Mouse (Mus musculus): ENCODE data around the gene Ylpm1. TPM values are rescaled to one million over a fixed set of nuclear protein-coding genes. Genes with fewer than 3 reads are reported as not detected.

The Ylpm1 gene
- polyA plus RNA-seq, 1 experiment = 139 TPM

- WGBS = 80% methylated on average over 7 of the region's 7 CpGs
- Histone ChIP-seq H3K4me3 (ENCODE audit: insufficient read depth, low read depth, low read length) (no peak overlapping the region), H3K4me1 (ENCODE audit: control insufficient read depth, insufficient read depth, low read length) (peaks cover 5% of the 10 kb centered on the region; the same call in 1 of the 2 replicates), H3K27ac (ENCODE audit: insufficient read depth, low read depth, low read length) (no peak overlapping the region)
- no peak for TF ChIP-seq CTCF (IDR thresholded peaks at IDR 0.05; ENCODE audit: insufficient read depth, low read depth, low read length)
These were observed 116.6 kb downstream of the Ylpm1 start for GRCm38 (mm10) chr12:85112550-85113251.

- Histone ChIP-seq H3K4me1 (ENCODE audit: control insufficient read depth, insufficient read depth, low read length) (peaks cover 5% of the 10 kb centered on the region; the same call in 1 of the 2 replicates), H3K4me3 (ENCODE audit: insufficient read depth, low read depth, low read length) (no peak overlapping the region), H3K27ac (ENCODE audit: insufficient read depth, low read depth, low read length) (no peak overlapping the region)
- 90% methylated on average over 3 of the region's 3 CpGs for WGBS
- no peak for TF ChIP-seq CTCF (IDR thresholded peaks at IDR 0.05; ENCODE audit: insufficient read depth, low read depth, low read length)
- TF ChIP-seq POLR2A (IDR thresholded peaks at IDR 0.05; ENCODE audit: insufficient read depth, low read depth, low read length) = no peak
These were observed 117.2 kb downstream of the Ylpm1 start for GRCm38 (mm10) chr12:85113337-85113736.

DNA sequence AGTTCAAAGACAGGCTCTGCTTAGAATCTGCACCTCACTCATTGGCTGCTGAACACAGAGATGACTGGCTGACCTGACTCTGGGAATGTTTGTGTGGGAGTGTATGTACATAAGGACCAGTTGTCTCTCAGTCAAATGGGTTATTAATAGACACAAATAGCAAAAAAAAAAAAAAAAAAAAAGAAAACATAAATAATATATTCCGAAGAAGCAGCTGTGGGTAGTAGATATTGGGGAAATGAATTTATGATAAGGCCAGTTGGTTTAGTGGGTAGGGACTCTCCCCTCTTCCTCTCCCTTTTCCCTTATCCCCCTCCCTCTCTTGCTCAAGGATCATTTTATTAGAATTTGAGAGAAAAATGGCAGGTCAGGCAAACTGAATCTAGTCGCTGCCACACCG is 117.8 kb downstream of the Ylpm1 start:
- Histone ChIP-seq H3K27ac (ENCODE audit: insufficient read depth, low read depth, low read length) (no peak overlapping the region), H3K4me1 (ENCODE audit: control insufficient read depth, insufficient read depth, low read length) (peaks cover 5% of the 10 kb centered on the region; the same call in 1 of the 2 replicates), H3K4me3 (ENCODE audit: insufficient read depth, low read depth, low read length) (no peak overlapping the region)
- 87% methylated on average over 3 of the region's 3 CpGs for WGBS
- TF ChIP-seq CTCF (IDR thresholded peaks at IDR 0.05; ENCODE audit: insufficient read depth, low read depth, low read length) (no peak), POLR2A (IDR thresholded peaks at IDR 0.05; ENCODE audit: insufficient read depth, low read depth, low read length) (no peak)

GRCm38 (mm10) chr12:85115678-85116077 is 119.6 kb downstream of the Ylpm1 start:
- TF ChIP-seq POLR2A (IDR thresholded peaks at IDR 0.05; ENCODE audit: insufficient read depth, low read depth, low read length) (no peak), CTCF (IDR thresholded peaks at IDR 0.05; ENCODE audit: insufficient read depth, low read depth, low read length) (no peak)
- H3K4me3 ChIP-seq (ENCODE audit: insufficient read depth, low read depth, low read length) = no peak overlapping the region
- WGBS = 36% methylated on average over 7 of the region's 7 CpGs
- H3K27ac ChIP-seq (ENCODE audit: insufficient read depth, low read depth, low read length) = no peak overlapping the region
- H3K4me1 ChIP-seq (ENCODE audit: control insufficient read depth, insufficient read depth, low read length) = peaks cover 2% of the 10 kb centered on the region; the same call in 1 of the 2 replicates

Other genes with a start within 250 kb of the Ylpm1 start
- gene Npc2, start 223.2 kb upstream of the Ylpm1 start, polyA plus RNA-seq (2012; ENCODE audit: insufficient read depth, insufficient read length, low replicate concordance, missing spikeins) = not detected in 2 replicates
- gene Isca2, start 223.1 kb upstream of the Ylpm1 start, polyA plus RNA-seq (2012; ENCODE audit: insufficient read depth, insufficient read length, low replicate concordance, missing spikeins) = not detected in 2 replicates
- not detected in 2 replicates for gene Ltbp2, start 119.8 kb upstream of the Ylpm1 start, polyA plus RNA-seq (2012; ENCODE audit: insufficient read depth, insufficient read length, low replicate concordance, missing spikeins)
- gene Fcf1, start 25.4 kb upstream of the Ylpm1 start, polyA plus RNA-seq (2012; ENCODE audit: insufficient read depth, insufficient read length, low replicate concordance, missing spikeins) = not detected in 2 replicates
- not detected in 2 replicates for gene Arel1, start 25.4 kb upstream of the Ylpm1 start, polyA plus RNA-seq (2012; ENCODE audit: insufficient read depth, insufficient read length, low replicate concordance, missing spikeins)
- not detected in 2 replicates for gene Prox2, start 114.4 kb downstream of the Ylpm1 start, polyA plus RNA-seq (2012; ENCODE audit: insufficient read depth, insufficient read length, low replicate concordance, missing spikeins)
- gene Dlst, start 114.5 kb downstream of the Ylpm1 start, polyA plus RNA-seq (2012; ENCODE audit: insufficient read depth, insufficient read length, low replicate concordance, missing spikeins) = not detected in 2 replicates
- not detected in 2 replicates for gene Rps6kl1, start 154.9 kb downstream of the Ylpm1 start, polyA plus RNA-seq (2012; ENCODE audit: insufficient read depth, insufficient read length, low replicate concordance, missing spikeins)
- gene Pgf, start 181.5 kb downstream of the Ylpm1 start, polyA plus RNA-seq (2012; ENCODE audit: insufficient read depth, insufficient read length, low replicate concordance, missing spikeins) = not detected in 2 replicates
- gene Eif2b2, start 223.2 kb downstream of the Ylpm1 start, polyA plus RNA-seq (2012; ENCODE audit: insufficient read depth, insufficient read length, low replicate concordance, missing spikeins) = not detected in 2 replicates